Mouse (Mus musculus) gastrocnemius, postnatal 14 days (tissue): ENCODE data around the gene Ascl1. TPM values are rescaled to one million over a fixed set of nuclear protein-coding genes. Genes with fewer than 3 reads are reported as not detected.

Source experiments
- DNase-seq: peaks from one replicate; pipeline ENCODE4 v3.0.0; 2021; ENCODE audit warnings: mixed read lengths
- intact Hi-C: fragments of 180-260 bp; cut with DNase I; formaldehyde crosslinking; loops from one replicate; pipeline ENCODE4 v1.15.1; 2025; ENCODE audit warnings: low total_unique reads
- long read RNA-seq, 2 experiments: library from polyadenylated mRNA; stranded (forward); transcript quantifications; one replicate each; pipeline ENCODE4 v2.0.0; 2021
- total RNA-seq, 2 experiments: library from RNA; stranded (reverse); gene quantifications; 2 replicates each; pipeline ENCODE4 v1.2.3; 2021

Gene Ascl1
- total RNA-seq, result not detected
- long read RNA-seq, experiment 1, result 0 reads
- long read RNA-seq, experiment 2, result 0 reads

- DNase-seq, result no peak
- intact Hi-C loops, result no loop called here
Measured at GRCm38 (mm10) chr10:87493576-87493975, at the start of gene Ascl1. Gene Ascl1 (minus strand): TSS chr10:87493660.

DNA sequence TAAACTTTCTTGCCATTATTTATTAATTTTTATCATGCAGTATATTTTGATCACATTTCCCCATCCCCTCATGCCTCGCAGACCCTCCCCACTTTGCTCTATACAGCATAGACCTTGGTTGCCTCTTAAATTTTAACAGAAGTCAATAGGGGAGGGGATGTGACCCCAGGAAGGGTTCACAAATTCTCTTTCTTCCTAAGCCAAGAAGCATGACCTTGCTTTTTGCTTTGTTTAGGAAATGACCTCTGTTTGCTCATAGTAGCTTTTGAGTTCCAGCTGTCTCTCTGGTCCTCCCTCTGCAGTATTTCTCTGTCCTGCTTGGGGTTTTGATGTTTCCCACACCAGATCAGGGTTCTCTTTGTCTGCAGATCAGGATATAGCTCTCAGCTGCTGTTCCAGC lies 40.7 kb upstream of the Ascl1 start:
- no peak for DNase-seq
- intact Hi-C loops, result no loop called here

DNA sequence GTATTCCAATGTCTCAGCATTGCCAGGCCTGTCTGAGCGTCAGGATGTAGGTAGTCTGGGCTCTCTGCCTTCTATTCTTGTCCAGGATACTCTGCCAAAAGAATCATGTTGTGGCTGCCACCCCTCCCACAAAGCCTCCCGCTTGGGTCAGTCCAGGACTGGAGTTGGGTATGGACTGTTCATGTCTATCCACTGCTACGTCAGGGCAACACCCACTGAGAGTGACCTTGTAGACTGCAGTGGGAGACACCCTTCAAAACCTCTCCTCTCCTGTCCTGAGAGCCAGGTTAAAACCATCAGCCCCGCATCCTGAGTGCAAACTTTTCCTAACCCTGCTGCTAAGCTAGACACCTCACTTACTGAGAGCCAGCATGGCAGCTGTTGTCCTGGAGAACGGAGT lies 28.2 kb upstream of the Ascl1 start, which contains the start of gene Pah:
Gene Pah, plus strand, starts transcription at position 150 of the 400 bp plus-strand sequence.
- no peak for DNase-seq
- intact Hi-C loops, result no loop called here

- intact Hi-C loops, result no loop called here
- no peak for DNase-seq
Measured at GRCm38 (mm10) chr10:87520401-87521116, 27.1 kb upstream of the Ascl1 start.

- intact Hi-C loops, result no loop called here
- no peak for DNase-seq
Measured at GRCm38 (mm10) chr10:87518585-87518984, 25.1 kb upstream of the Ascl1 start.

DNA sequence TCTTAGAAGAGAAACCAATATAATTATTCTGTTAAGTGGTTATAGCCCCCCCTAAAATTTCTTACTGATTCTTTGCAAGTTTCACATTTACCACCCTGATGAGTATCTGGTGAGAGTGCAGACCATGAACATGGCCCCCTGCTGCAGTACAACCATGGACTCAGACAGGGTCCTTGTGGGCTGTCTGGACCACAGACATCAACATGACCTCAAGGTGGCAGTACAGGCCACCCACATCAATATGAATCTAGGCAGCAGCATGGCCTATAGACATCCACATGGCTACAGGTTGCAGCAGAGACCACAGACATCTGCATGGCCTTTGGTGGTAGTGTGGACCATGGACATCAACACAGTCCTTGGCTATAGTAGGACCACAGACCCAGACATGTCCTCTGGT lies 19.6 kb upstream of the Ascl1 start:
- no peak for DNase-seq
- intact Hi-C loops, result no loop called here

- intact Hi-C loops, result no loop called here
Measured at GRCm38 (mm10) chr10:87508581-87508980, 15.1 kb upstream of the Ascl1 start.

DNA sequence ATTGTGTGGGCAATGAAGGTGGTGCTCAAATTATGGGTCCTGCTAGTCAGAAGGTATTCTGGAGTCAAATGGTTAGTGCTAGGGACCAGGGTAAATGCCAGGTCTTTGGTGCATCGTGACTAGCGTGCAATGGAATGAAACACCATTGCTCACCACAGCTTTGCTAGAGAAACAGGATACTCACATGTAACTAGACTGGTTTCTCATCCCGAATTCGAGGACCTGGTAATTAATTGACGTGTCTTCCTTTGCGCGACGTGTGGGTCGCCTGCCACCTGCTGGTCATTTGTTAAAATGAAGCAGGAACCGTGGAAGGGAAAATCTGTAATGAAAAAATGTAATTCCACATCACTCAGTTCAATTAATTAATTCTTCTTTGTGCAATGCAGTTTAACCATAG lies 10.5 kb upstream of the Ascl1 start:
- intact Hi-C loops, result no loop called here
- peak; percentile 25 for DNase-seq

More at GRCm38 (mm10) chr10:87508581-87508980, 15.1 kb upstream of the Ascl1 start:
- no peak for DNase-seq

DNA sequence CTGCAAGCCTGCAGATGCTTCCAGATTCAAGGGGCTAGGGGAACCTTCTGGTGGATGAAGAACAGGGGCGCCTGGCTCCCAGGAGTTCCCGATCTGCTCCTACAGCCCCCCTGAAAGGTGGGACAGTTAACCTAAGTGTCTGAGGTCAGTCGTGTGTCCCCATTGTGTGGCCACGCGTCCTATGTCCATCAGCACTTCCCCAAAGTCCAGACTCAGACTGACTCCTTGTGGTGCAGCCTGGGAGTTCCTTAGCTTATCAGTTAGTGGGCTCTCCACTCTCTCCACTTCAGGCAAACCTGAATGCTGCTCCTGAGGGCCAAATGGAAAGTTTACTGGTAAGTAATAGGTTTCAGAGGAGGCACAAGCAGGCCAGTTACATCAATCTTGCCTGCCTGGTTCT lies 8.8 kb upstream of the Ascl1 start:
- intact Hi-C loops, result no loop called here
- no peak for DNase-seq

DNA sequence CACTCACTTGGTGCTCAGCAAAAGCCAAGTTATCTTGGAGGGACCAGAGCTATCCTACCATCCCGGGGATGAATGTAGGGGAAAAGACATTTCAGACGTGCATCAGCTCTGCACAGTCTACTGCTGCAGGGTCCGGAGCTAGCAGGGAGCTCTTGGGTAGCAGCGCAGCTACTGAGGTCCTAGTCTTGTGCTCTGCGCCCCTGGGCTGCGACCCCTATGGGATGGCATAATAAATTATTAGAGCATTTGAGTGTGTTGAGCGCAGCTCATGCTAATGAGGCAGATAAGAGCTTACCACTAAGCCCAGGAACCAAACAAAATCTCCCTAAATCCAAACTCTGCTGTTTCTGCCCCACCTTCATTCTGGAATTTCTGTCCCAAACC lies 8.2 kb upstream of the Ascl1 start:
- DNase-seq, result no peak
- intact Hi-C loops, result no loop called here

GRCm38 (mm10) chr10:87500926-87501658 lies 7.6 kb upstream of the Ascl1 start:
- intact Hi-C loops, result no loop called here
- DNase-seq, result no peak

GRCm38 (mm10) chr10:87497056-87497455 lies 3.6 kb upstream of the Ascl1 start:
- no peak for DNase-seq
- intact Hi-C loops, result no loop called here

GRCm38 (mm10) chr10:87494596-87494995 lies 1.1 kb upstream of the Ascl1 start:
- intact Hi-C loops, result no loop called here
- peak; percentile 38 for DNase-seq

- no peak for DNase-seq
- intact Hi-C loops, result no loop called here
Measured at GRCm38 (mm10) chr10:87494176-87494575, 716 bp upstream of the Ascl1 start.

DNA sequence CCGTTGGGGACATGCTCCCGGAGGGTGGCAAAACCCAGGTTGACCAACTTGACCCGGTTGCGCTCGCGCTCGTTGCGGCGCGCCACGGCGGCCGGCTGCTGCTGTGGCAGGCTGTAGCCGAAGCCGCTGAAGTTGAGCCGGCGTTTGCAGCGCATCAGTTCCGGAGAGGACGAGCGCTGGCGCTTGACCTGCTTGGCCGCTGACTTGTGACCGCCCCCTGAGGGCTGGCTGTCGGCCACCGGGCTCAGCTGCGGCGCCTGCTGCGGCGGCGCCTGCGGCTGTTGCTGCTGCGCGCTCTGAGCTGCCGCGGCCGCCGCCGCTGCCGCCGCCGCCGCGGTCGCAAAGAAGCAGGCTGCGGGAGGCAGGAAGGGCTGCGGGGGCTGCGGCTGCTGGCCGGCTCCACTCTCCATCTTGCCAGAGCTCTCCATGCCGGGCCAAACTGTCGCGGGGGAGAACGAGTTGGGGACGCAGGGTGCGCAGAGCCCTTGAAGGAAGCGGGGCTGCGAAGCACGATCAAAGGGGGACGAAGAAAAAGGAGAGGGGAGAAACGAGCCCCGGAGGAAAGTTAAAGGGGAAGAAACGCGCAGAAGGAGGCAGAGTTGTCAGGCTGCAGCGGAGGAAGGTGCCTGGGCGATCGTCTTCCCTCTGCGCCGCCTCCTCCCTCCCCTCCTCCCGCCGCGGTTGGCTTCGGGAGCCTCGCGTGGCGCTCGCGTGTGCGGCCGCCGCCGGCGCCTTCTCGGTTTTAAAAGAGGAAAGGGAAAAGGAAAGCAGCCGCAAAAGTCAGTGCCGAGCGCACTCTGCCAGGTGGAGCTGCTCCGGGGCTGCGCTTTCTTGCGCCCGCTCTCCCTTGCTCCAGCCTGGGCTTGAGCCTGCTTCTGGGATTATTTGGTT lies 554 bp downstream of the Ascl1 start:
- peak; percentile 70 for DNase-seq
- intact Hi-C loops, result no loop called here

- intact Hi-C loops, result no loop called here
- DNase-seq, result no peak
Measured at GRCm38 (mm10) chr10:87492332-87492660, 1.2 kb downstream of the Ascl1 start.

GRCm38 (mm10) chr10:87491485-87492040 lies 1.9 kb downstream of the Ascl1 start:
- DNase-seq, result no peak
- intact Hi-C loops, result no loop called here

DNA sequence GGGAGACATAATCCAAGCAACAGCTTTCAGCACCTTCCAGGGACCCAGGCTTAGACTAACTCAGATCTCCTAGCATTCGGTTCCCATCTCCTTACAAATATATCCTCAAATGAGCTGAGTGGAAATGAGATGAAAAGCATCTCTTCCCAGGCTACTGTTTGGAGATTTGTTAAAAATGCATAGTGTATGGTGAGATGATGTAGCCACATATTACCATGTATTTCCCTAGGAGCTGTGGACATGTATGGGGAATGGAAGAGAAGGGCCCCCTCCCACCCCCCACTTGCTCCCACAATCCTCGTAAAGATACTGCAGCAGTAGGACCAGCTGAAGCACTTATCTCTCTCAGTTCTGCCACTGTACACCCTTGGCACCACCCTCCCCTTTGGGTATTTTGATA lies 3.1 kb downstream of the Ascl1 start:
- no peak for DNase-seq
- intact Hi-C loops, result no loop called here

DNA sequence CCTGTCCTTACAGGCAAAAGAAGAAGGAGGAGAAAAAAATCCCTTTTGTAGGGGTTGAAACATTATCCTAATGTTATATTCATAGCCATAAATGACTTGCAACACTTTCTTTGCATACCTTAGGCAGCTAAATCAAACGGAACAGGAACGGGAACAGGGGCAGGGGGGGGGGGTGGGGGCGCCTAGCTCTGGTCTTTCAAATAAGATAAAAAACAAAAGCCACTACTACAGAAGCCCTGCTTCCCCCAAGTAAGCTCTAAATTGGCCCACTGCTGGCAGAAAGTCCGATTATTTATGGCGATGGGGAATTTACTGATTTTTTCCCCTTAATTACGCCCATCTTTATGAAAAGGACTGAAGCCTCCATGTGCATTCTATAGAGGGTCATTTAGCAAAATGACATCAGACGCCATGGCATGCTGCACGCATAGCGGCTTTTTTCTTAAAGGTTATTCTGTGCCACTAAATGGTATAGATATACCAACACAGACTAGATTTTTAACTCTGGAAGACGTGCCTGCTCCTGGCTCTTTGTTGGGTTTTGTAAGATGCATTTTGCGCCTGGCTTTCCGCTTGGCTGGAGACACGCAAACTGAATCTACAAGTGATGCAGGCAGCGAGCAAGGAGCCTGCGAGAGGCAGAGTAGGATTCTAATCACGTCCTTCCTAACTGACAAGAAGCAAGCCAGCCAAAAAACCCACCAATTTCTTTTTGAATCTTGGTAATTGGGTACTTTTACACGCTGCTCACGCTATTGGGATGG lies 4.0 kb downstream of the Ascl1 start:
- DNase-seq, result no peak
- intact Hi-C loops, result no loop called here
